10 mouse cellular contexts compared by ENCODE assay signal in the genomic region with DNA sequence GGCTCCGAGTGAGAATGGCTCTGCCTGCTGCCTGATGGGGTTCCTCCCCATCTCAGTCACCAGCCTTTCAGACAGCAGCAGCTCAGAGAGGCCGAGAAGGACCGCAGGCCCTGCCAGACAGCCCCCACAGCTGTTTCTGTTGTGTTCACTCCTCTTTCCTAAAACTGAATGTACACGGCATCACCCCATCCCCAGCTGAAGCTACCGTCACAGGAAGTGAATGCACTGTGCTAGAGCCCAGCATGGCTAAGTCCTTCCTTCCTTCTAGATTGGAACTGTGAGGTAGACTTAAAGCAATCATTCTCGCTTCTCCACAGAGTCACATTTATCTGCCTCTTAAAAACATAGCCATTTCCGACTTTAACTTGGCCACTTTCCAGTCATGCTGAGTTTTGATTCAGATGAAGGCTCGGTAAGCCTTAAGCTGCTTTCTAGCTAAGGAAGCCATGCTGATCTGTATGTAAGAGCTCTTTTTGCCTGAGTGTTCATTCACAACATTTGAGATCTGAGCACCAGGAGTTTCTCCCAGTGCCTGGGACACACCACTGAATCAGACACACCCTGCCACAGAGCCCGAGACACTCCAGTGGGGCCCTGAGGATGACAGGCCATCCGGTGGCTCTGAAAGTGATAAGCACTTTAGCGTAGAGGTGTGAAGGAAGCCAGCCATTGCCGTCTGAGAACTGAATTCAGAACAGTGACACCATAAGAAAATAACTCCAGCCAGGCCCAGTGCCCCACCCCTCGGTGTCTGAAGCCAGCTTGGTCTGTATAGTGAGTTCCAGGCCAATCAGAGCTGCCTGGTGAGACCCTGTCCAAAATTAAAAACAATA. TPM values are rescaled to one million over a fixed set of nuclear protein-coding genes. Genes with fewer than 3 reads are reported as not detected.
DNase-seq lines count a peak whose midpoint lies in the region; ATAC-seq and TF ChIP-seq lines count a peak whose summit lies in the region.
"Had no signal": no experiment of that assay in that cellular context is flagged by ENCODE, and none has a peak within 500 bp of the region (broad histone marks: within the 10 kb centered on the region; RNA-seq: fewer than 3 reads in every experiment).

No protein-coding gene starts in this region.

- no peaks in the 10 kb centered on the region for H3K9me3 ChIP-seq in heart, postnatal 0 days (replicated peaks; ENCODE audit: control insufficient read depth, low read length)
- no peaks in the 10 kb centered on the region for H3K9me3 ChIP-seq in limb, embryonic 12.5 days

- no peaks in the 10 kb centered on the region for H3K4me1 ChIP-seq in heart, postnatal 0 days (ENCODE audit: control insufficient read depth, insufficient read depth)
- H3K4me1 ChIP-seq in limb, embryonic 12.5 days (replicated peaks) = peaks cover 17% of the 10 kb centered on the region

- intact Hi-C loops in heart, postnatal 10 days (cut with DNase I) = no loop called here

- no peak for TF ChIP-seq EP300 in heart, postnatal 0 days (IDR thresholded peaks at IDR 0.05; ENCODE audit: low read depth)

- H3K27ac ChIP-seq in heart, postnatal 0 days (ENCODE audit: low read depth) = peak overlapping the region; percentile 72
- H3K27ac ChIP-seq in limb, embryonic 12.5 days = peak overlapping the region; percentile 29; the same call in 1 of the 2 replicates

- DNase-seq in heart, postnatal 0 days (ENCODE audit: low spot score) = peak; percentile 47
- no peak for DNase-seq in heart, postnatal 10 days
- peak; percentile 5 for DNase-seq in 416B (ENCODE audit: low read depth)
- DNase-seq in brain, embryonic 14.5 days (ENCODE audit: low read depth) = peak; percentile 64
- DNase-seq in urinary bladder, adult 18-20 months (ENCODE audit: low spot score in 2 of 2) = no peak
- DNase-seq in layer of hippocampus, adult 9-10 months (ENCODE audit: low spot score) = no peak
- DNase-seq: liver; thymus, adult 2 months had no signal

- no peak for TF ChIP-seq POLR2A in brain, embryonic 14.5 days (IDR thresholded peaks at IDR 0.05; ENCODE audit: borderline replicate concordance, extremely low read depth, insufficient read depth, insufficient read length, poor library complexity, severe bottlenecking)

- 21% methylated on average over 13 of the region's 13 CpGs for WGBS in heart, postnatal 0 days
- WGBS in limb, embryonic 12.5 days = 62% methylated on average over 13 of the region's 13 CpGs

- 0 out of 2 replicates have a peak, but pooled peaks cover 5% of the 10 kb centered on the region for H3K36me3 ChIP-seq in heart, postnatal 0 days (replicated peaks; ENCODE audit: control insufficient read depth, insufficient read depth, low read length)
- peaks cover 3% of the 10 kb centered on the region; the same call in 1 of the 2 replicates for H3K36me3 ChIP-seq in limb, embryonic 12.5 days

- H3K4me3 ChIP-seq in heart, postnatal 0 days (ENCODE audit: low read depth, low read length) = no peak overlapping the region
- no peak overlapping the region for H3K4me3 ChIP-seq in limb, embryonic 12.5 days (replicated peaks)

- no peak overlapping the region for H3K9ac ChIP-seq in heart, postnatal 0 days (replicated peaks; ENCODE audit: low read depth, low read length)
- no peak overlapping the region for H3K9ac ChIP-seq in limb, embryonic 12.5 days (replicated peaks)

- peak; percentile 50 for ATAC-seq in heart, postnatal 0 days (ENCODE audit: insufficient read depth, low read depth)
- ATAC-seq in limb, embryonic 12.5 days (ENCODE audit: insufficient number of reproducible peaks, insufficient read depth, low FRiP score, low TSS enrichment, low read depth) = no peak

- H3K27me3 ChIP-seq in heart, postnatal 0 days (ENCODE audit: control insufficient read depth, insufficient read depth, low read length) = no peaks in the 10 kb centered on the region
- no peaks in the 10 kb centered on the region for H3K27me3 ChIP-seq in limb, embryonic 12.5 days

- no peak for TF ChIP-seq CTCF in heart, postnatal 0 days (IDR thresholded peaks at IDR 0.05; ENCODE audit: low read depth)
- TF ChIP-seq CTCF in brain, embryonic 14.5 days (IDR thresholded peaks at IDR 0.05; ENCODE audit: borderline replicate concordance, extremely low read depth, insufficient read depth, insufficient read length) = no peak

- H3K4me2 ChIP-seq in heart, postnatal 0 days (ENCODE audit: low read depth, low read length) = no peak overlapping the region
- no peak overlapping the region for H3K4me2 ChIP-seq in limb, embryonic 12.5 days

RNA-seq across cellular contexts. Expression of a gene that starts 33.6 kb away (rescaled TPM):
- 9.6 and 14.9 TPM in 2 replicates for total RNA-seq in heart, postnatal 0 days (2014; rRNA removed; ENCODE audit: low replicate concordance)
- polyA plus RNA-seq in heart, postnatal 0 days (2015; fragmentation: Nextera tagmentation; extraction: Ambion mirVana) = 1.2 and 1.7 TPM in 2 replicates
- 1 to 10 TPM; 1.6 to 8.5 TPM for total RNA-seq in heart, postnatal 10 days (2021)
- polyA plus RNA-seq in brain, embryonic 14.5 days (2012; rRNA removed) = 0.19 and 0.25 TPM in 2 replicates
- polyA plus RNA-seq in limb, embryonic 12.5 days (2016; fragmentation: Nextera tagmentation; extraction: Ambion mirVana) = 0.13 TPM in 1 of 2 replicates, not detected in the other
- polyA plus RNA-seq: cortical plate, adult 2 months had no signal

Comparison
In these comparisons a context has a peak if more than half of its experiments do, and no peak if none do; other contexts are left out.
1. DNase-seq: peak in heart, postnatal 0 days (single experiment), 416B (single experiment) and brain, embryonic 14.5 days (single experiment); none in heart, postnatal 10 days (0 of 2), urinary bladder, adult 18-20 months (0 of 2) and layer of hippocampus, adult 9-10 months (single experiment).